Mouse (Mus musculus) mouse trophoblast stem cell (cell line): ENCODE data around the gene Faiml.

Experiments
- in situ Hi-C, 2 experiments: fragments of 300-500 bp; cut with MseI, MboI; formaldehyde crosslinking; loops; 2 replicates in 1 of 2; 3 replicates in 1 of 2; pipeline ENCODE4 v1.15.1; 2025

The Faiml gene

DNA sequence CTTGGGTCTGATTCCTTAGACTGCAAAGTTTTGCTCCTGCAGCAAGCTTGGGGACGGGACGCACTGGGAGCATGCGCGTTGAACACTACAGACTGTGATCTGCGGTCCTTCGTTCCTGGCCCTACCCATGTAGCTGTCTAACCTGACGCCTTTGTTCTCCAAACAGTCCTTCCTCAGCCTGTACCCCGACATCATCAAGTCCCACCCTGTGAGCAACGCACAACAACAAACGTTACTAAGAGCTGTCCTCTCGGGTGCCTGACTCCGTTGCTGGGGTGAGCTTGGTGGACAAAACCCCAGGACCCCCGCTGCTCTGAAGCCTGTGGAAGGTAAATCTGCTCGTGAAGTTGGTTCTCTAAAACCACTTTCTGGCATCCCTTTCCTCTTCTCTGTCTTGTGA lies at the start of gene Faiml:
Gene Faiml, minus strand, starts transcription at position 101 of the 400 bp plus-strand sequence.
- in situ Hi-C loops, result no loop called here

DNA sequence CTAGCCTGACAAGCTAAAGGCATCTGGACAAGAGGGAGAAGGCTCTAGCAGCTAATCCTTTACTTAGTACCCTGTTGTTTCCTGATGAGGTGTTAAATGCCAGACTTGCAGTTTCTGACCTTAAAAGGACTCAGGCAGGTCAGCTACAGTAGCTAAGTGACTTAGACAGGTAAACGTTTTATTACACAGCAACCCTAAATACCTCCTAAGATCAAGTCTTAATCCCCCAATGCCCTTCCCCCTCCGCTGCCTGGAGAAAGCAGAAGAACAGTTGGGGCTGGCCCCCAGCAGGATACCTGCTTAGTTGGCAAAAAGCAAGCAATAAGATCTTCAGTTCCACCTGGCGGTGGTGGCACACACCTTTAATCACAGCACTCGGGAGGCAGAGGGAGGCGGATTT lies 21.9 kb upstream of the Faiml start:
- in situ Hi-C loops, result no loop called here

- in situ Hi-C loops, result no loop called here
Observed at GRCm38 (mm10) chr9:99256821-99257220, 19.8 kb upstream of the Faiml start.

DNA sequence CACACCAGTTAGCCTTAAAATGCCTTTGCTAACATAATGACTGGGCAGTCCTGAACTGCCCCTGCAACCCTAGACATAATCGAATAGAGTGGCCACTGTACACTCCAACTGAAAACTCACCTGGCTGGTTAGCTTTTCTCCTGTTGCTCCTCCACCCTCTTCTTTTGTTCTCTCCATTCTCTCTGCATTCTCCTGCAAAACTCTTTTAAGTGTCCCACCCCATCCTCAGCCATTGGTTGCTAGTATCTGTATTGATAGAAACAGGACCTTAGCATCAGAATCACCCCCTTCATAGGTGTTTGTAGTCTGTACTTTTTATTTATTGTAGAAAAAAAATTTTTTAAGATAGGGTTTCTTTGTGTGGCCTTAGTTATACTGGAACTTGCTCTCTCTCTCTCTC lies 19.2 kb upstream of the Faiml start:
- in situ Hi-C loops, result no loop called here

DNA sequence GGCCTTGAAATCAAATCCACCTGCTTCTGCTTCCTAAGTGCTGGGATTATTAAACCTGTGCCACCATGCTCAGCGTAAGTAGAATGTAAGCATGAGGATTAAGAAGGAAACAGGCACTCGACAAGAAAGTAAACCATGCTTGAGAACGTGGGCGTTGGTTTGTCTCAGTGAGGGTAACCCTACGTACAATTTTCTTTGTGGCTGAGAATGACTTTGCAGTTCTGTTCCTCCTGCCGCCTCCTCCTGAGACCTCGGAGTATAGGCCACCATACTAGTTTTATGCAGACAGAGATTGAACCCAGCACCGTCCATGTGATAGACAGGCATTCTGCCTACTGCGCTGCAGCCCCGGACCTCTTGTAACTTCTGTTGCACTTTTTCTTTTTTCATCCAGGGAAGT lies 16.8 kb upstream of the Faiml start:
- in situ Hi-C loops, result no loop called here

GRCm38 (mm10) chr9:99248906-99249305 lies 11.9 kb upstream of the Faiml start:
- in situ Hi-C loops, result no loop called here

DNA sequence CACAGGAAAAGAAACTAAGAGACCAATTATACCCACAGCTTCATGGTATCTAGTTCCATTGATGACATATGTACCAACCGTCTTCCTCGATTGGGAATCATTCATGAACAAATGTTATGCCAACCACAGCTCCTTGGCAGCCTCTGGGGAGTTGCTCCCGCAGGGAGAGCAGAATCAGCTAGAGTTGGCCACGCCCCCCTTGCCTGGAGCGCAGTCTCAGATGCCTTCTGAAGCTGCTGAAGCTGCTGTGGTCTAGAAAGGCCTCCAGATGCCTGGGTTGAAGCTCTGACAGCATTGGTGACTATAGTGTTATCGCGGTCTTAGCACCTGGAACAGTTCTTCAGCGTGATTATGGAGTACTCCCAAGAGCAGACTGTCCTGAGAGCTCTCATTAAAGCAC lies 11.3 kb upstream of the Faiml start:
- in situ Hi-C loops, result no loop called here

- in situ Hi-C loops, result no loop called here
Observed at GRCm38 (mm10) chr9:99243895-99244293, 6.9 kb upstream of the Faiml start.

GRCm38 (mm10) chr9:99243190-99243894 lies 6.3 kb upstream of the Faiml start, which contains the start of gene Cep70:
Gene Cep70, plus strand, starts transcription at chr9:99243367.
- in situ Hi-C loops, result no loop called here

DNA sequence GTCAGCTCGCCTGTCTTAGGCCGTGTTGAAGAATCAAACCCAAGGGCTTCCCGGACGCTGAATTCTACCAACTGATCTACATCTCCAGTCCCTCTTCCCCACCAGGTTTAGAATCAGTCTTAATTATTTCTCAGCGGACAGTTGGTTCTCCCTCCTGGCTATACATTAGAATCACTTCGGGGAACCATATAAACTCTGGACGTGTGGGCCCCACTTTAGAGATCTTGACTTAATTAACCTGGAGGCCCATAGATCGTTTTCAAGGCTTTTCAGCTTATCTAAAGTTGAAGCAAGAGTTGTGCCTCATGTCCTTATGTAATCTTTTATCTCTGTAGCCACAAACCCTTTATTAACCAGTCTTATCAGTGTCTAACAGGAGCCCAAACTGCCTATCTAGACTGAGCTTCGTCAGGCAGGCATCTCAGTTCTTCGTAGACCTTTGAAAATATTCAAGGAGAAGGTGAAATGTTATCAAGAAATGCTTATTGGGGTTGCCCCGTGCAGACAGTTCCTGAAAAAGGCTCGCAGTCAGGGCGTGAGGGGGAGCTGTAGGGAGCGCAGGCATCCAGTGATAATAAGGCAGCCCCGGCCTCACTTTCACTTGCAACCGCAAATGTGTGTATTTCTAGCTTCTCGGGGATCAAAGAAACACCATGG lies 5.6 kb upstream of the Faiml start:
- in situ Hi-C loops, result no loop called here

DNA sequence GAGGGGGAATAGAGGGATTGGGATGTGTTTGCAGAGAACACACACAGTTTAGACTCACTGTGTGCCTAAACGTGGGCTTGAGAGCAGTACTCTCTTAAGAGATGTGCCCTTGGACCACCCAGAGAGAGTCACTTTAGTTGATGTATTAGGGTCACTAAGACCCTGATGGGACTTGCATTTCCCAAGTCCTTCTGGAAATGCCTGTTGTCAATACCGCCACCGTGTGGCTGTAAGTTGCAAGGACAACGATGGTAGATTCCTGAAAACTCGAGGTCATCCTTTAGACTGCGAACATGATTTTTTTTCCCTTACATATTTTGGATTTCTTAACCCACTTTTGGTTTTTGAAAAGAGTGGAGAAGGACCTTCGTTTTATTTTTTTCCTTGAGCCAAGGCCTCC lies 5.0 kb upstream of the Faiml start:
- in situ Hi-C loops, result no loop called here

GRCm38 (mm10) chr9:99240571-99240970 lies 3.5 kb upstream of the Faiml start:
- in situ Hi-C loops, result no loop called here

GRCm38 (mm10) chr9:99239256-99239655 lies 2.2 kb upstream of the Faiml start:
- in situ Hi-C loops, result no loop called here

GRCm38 (mm10) chr9:99238276-99238675 lies 1.2 kb upstream of the Faiml start:
- in situ Hi-C loops, result no loop called here

DNA sequence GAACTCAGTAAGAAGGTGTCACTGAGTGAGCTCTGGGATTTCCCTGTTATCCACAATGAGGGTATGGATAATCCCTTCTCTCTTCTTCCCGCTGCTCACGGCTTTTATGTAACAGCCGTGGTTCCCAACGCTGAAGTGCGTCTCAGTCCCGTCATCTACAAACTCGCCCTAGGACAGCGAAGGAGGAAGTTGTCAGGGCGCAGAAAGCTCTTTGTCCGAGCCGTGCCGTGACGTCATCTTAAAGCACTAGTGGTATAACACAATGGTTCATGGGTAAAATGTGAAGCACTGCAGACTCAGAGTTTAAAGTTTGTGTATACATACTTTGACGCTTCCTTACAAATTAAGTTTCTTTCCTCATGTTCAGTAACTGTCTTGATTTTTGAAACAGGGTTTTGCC lies 7.6 kb downstream of the Faiml start:
- in situ Hi-C loops, result no loop called here

DNA sequence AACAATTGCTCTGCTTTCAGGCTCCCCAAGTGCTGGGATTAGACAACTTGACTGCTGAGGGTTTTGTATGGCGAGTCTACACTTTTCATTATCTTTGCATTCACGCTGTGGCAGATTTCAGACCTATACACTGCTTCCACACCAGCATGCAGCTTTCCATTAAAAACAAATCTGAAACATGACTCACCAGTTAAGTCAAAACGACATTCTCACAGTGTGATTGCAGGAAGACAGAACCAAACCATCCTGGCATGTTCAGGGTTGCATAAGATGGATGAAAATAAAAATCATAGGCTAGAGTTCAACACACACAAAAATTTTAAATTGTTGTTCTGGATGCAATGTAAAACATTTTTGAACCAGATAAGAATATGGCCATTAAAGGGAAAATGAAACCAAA lies 12.5 kb downstream of the Faiml start:
- in situ Hi-C loops, result no loop called here

DNA sequence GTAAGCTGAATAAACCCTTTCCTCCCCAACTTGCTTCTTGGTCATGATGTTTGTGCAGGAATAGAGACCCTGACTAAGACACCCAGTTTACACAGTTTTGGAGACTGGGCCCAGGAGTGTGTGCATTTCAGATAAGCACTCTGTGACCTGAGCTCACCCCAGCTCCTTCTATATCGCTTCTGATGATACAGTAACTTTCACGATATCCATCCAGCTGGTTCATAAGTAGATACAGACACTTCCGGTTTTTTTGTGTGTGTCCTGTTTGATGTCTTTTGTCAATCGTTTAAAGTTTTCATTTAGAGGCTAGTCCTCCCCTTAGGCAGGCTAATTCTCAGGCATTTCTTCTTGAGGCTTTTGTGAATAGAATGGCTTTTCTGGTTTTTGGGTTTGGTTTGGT lies 15.4 kb downstream of the Faiml start:
- in situ Hi-C loops, result no loop called here

GRCm38 (mm10) chr9:99217999-99218719 lies 18.9 kb downstream of the Faiml start:
- in situ Hi-C loops, result no loop called here

DNA sequence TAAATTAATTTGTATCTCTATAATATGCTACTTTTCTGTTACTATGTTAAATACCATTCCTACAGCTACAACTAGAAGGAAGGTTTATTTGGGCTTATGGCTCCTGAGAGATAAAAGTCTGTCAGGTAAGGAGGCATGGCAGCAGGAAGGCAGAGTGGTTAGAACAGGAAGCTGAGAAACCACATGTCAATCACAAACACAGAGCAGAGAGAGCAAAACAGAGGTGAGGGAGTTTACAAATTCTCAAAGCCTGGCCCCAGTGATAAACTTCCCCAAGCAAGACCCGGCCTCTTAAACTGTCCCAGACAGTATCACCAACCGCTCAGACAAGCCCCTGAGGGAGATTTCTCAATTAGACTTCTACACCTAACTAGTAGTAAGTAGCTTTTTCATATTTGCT lies 20.9 kb downstream of the Faiml start:
- in situ Hi-C loops, result no loop called here

DNA sequence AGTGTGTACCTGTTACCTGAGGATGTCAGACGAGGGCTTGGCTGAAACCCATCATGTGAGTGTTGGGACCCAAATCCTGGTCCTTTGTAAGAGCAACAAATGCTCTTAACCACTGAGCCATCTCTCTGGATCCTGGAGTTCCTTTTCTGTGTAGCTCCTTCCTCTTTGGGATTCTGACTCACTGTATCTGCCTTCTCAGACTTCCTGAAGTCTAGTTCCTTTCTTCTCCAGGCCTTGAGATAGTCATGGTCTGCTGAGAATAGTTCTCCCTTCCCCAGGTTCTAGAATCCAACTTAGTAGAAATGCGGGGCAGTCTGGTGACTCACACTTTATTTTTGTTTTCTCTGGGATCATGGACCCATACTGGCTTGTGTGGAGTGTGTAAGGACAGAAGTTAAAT lies 24.4 kb downstream of the Faiml start:
- in situ Hi-C loops, result no loop called here

- in situ Hi-C loops, result no loop called here
Observed at GRCm38 (mm10) chr9:99183043-99183670, 53.9 kb downstream of the Faiml start.

DNA sequence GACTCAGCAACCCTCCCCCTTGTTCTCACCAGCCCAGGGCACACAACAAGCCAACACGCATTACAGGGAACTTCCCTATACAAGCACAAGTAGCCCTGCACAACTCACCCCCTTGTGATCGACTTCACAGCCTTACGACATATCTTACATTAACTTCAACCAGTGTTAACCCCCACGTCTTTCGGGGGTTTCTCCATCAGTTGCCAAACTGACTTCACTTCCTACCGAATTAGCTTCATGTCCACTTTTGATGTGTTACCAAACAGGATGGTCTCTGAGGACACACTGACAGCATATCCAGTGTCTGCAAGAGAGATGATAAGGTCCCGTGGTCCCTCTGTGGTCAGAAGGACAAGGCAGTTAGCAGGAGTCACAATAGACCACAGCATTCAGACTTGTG lies 54.9 kb downstream of the Faiml start:
- in situ Hi-C loops, result no loop called here
